Mouse (Mus musculus): ENCODE results near the gene Foxp4. TPM values are rescaled to one million over a fixed set of nuclear protein-coding genes. Genes with fewer than 3 reads are reported as not detected.

Foxp4 gene
- polyA plus RNA-seq, 1 experiment = 10.6 TPM

DNA sequence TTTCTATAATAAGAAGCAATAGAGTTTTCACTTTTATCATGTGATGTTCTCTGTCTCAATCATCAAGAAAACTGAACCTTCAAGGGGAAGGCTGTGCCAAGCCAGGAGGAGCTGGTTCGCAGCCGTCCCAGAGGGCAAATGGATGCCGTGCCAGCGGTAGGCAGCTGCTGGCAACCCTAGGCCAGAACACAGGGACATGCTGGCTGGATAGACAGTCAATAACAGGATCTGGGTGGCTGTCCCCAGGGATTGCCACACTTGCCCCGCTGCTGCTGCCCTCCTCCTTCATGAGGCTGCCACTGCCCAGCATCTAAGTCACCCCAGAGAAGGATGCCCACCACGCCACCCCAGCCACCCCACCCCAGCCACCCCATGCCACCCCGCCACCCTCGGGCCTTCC lies 82.9 kb downstream of the Foxp4 start:
- H3K9me3 ChIP-seq (ENCODE audit: control insufficient read depth, low read length) = peaks cover 5% of the 10 kb centered on the region
- H3K4me3 ChIP-seq (replicated peaks) = no peak overlapping the region
- H3K36me3 ChIP-seq (ENCODE audit: control insufficient read depth) = no peaks in the 10 kb centered on the region
- H3K27me3 ChIP-seq (ENCODE audit: control insufficient read depth) = no peaks in the 10 kb centered on the region; the same call in 1 of the 2 replicates
- no peak for TF ChIP-seq TAL1 (IDR thresholded peaks at IDR 0.05; ENCODE audit: low read length)
- TF ChIP-seq GATA1 (IDR thresholded peaks at IDR 0.05; ENCODE audit: low read length) = no peak
- H3K4me1 ChIP-seq (ENCODE audit: control insufficient read depth) = no peaks in the 10 kb centered on the region

- peaks cover 34% of the 10 kb centered on the region for H3K27me3 ChIP-seq (ENCODE audit: control insufficient read depth)
- no peak overlapping the region for H3K4me3 ChIP-seq (replicated peaks)
Observed at GRCm38 (mm10) chr17:47837808-47838207, 86.6 kb downstream of the Foxp4 start.

GRCm38 (mm10) chr17:47834482-47834767 lies 90.0 kb downstream of the Foxp4 start, which contains the start of gene Mdfi:
Gene Mdfi, minus strand, starts transcription at chr17:47834691.
- Histone ChIP-seq H3K36me3 (ENCODE audit: control insufficient read depth) (no peaks in the 10 kb centered on the region), H3K27me3 (ENCODE audit: control insufficient read depth) (peaks cover 53% of the 10 kb centered on the region), H3K4me1 (ENCODE audit: control insufficient read depth) (no peaks in the 10 kb centered on the region), H3K4me3 (replicated peaks) (no peak within 1 kb of the TSS), H3K9me3 (ENCODE audit: control insufficient read depth, low read length) (no peaks in the 10 kb centered on the region)
- TF ChIP-seq TAL1 (IDR thresholded peaks at IDR 0.05; ENCODE audit: low read length) (no peak), GATA1 (IDR thresholded peaks at IDR 0.05; ENCODE audit: low read length) (no peak)

More at GRCm38 (mm10) chr17:47837808-47838207, 86.6 kb downstream of the Foxp4 start:
- H3K4me1 ChIP-seq (ENCODE audit: control insufficient read depth) = no peaks in the 10 kb centered on the region
- no peaks in the 10 kb centered on the region for H3K36me3 ChIP-seq (ENCODE audit: control insufficient read depth)
- no peak for TF ChIP-seq GATA1 (IDR thresholded peaks at IDR 0.05; ENCODE audit: low read length)
- no peak for TF ChIP-seq TAL1 (IDR thresholded peaks at IDR 0.05; ENCODE audit: low read length)
- H3K9me3 ChIP-seq (ENCODE audit: control insufficient read depth, low read length) = no peaks in the 10 kb centered on the region

GRCm38 (mm10) chr17:47833628-47834481 lies 90.6 kb downstream of the Foxp4 start:
- H3K9me3 ChIP-seq (ENCODE audit: control insufficient read depth, low read length) = no peaks in the 10 kb centered on the region
- H3K27me3 ChIP-seq (ENCODE audit: control insufficient read depth) = peaks cover 53% of the 10 kb centered on the region
- TF ChIP-seq TAL1 (IDR thresholded peaks at IDR 0.05; ENCODE audit: low read length) = no peak
- TF ChIP-seq GATA1 (IDR thresholded peaks at IDR 0.05; ENCODE audit: low read length) = no peak
- H3K4me1 ChIP-seq (ENCODE audit: control insufficient read depth) = no peaks in the 10 kb centered on the region
- no peak overlapping the region for H3K4me3 ChIP-seq (replicated peaks)
- H3K36me3 ChIP-seq (ENCODE audit: control insufficient read depth) = no peaks in the 10 kb centered on the region

GRCm38 (mm10) chr17:47833029-47833627 lies 91.3 kb downstream of the Foxp4 start:
- peaks cover 53% of the 10 kb centered on the region for H3K27me3 ChIP-seq (ENCODE audit: control insufficient read depth)
- no peaks in the 10 kb centered on the region for H3K4me1 ChIP-seq (ENCODE audit: control insufficient read depth)
- H3K4me3 ChIP-seq (replicated peaks) = peak overlapping the region; percentile 42
- H3K36me3 ChIP-seq (ENCODE audit: control insufficient read depth) = no peaks in the 10 kb centered on the region
- no peaks in the 10 kb centered on the region for H3K9me3 ChIP-seq (ENCODE audit: control insufficient read depth, low read length)
- TF ChIP-seq GATA1 (IDR thresholded peaks at IDR 0.05; ENCODE audit: low read length) (no peak), TAL1 (IDR thresholded peaks at IDR 0.05; ENCODE audit: low read length) (no peak)

GRCm38 (mm10) chr17:47832501-47833028 lies 91.9 kb downstream of the Foxp4 start:
- H3K27me3 ChIP-seq (ENCODE audit: control insufficient read depth) = peaks cover 53% of the 10 kb centered on the region
- TF ChIP-seq TAL1 (IDR thresholded peaks at IDR 0.05; ENCODE audit: low read length) = no peak
- TF ChIP-seq GATA1 (IDR thresholded peaks at IDR 0.05; ENCODE audit: low read length) = no peak
- peak overlapping the region; percentile 42 for H3K4me3 ChIP-seq (replicated peaks)
- no peaks in the 10 kb centered on the region for H3K36me3 ChIP-seq (ENCODE audit: control insufficient read depth)
- no peaks in the 10 kb centered on the region for H3K4me1 ChIP-seq (ENCODE audit: control insufficient read depth)
- no peaks in the 10 kb centered on the region for H3K9me3 ChIP-seq (ENCODE audit: control insufficient read depth, low read length)

DNA sequence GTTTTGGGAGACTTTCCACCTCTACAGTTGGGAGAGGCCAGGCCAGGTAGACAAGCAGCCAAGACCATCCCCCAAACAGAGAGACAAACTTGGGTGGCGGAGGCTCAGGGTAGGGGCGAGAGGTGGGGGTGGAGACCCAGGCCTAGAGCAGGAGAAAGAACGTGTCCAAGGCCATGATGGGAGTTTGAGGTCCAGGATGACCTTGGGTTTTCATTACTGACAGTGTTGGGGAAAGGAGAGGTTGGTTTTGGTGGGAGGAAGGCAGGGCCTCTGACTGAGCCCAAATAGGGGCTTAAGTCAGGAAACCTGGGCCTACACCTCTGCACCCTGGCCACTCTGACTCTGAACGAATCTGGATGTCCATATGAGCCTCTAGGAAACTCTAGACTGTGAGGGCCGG lies 92.7 kb downstream of the Foxp4 start:
- TF ChIP-seq TAL1 (IDR thresholded peaks at IDR 0.05; ENCODE audit: low read length) = no peak
- TF ChIP-seq GATA1 (IDR thresholded peaks at IDR 0.05; ENCODE audit: low read length) = no peak
- Histone ChIP-seq H3K27me3 (ENCODE audit: control insufficient read depth) (peaks cover 53% of the 10 kb centered on the region), H3K4me1 (ENCODE audit: control insufficient read depth) (no peaks in the 10 kb centered on the region), H3K9me3 (ENCODE audit: control insufficient read depth, low read length) (no peaks in the 10 kb centered on the region), H3K36me3 (ENCODE audit: control insufficient read depth) (no peaks in the 10 kb centered on the region), H3K4me3 (replicated peaks) (no peak overlapping the region)

GRCm38 (mm10) chr17:47831161-47831560 lies 93.3 kb downstream of the Foxp4 start:
- peaks cover 53% of the 10 kb centered on the region for H3K27me3 ChIP-seq (ENCODE audit: control insufficient read depth)
- TF ChIP-seq TAL1 (IDR thresholded peaks at IDR 0.05; ENCODE audit: low read length) (no peak), GATA1 (IDR thresholded peaks at IDR 0.05; ENCODE audit: low read length) (no peak)
- H3K9me3 ChIP-seq (ENCODE audit: control insufficient read depth, low read length) = no peaks in the 10 kb centered on the region
- no peaks in the 10 kb centered on the region for H3K36me3 ChIP-seq (ENCODE audit: control insufficient read depth)
- no peak overlapping the region for H3K4me3 ChIP-seq (replicated peaks)
- H3K4me1 ChIP-seq (ENCODE audit: control insufficient read depth) = no peaks in the 10 kb centered on the region

DNA sequence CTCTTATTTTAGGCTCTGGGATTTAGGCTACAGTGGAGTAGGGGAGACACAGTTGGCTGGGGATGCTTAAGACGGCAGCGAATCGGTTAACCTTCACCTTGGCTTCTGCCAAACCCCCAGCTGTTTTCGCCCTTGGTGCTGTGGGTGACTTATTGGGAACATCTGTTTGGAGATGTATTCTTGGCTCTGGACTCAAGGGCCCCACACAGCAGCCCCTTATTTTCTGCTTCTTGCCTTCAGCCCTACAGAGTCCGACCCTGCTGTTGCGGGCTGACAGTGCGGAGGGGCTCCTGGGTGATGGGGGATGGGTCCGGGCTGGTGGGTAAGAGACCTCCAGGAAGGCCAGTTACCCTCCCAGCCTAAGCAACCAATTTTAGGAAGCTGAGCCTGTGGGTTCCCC lies 103.1 kb downstream of the Foxp4 start:
- TF ChIP-seq TAL1 (IDR thresholded peaks at IDR 0.05; ENCODE audit: low read length) (no peak), GATA1 (IDR thresholded peaks at IDR 0.05; ENCODE audit: low read length) (no peak)
- Histone ChIP-seq H3K36me3 (ENCODE audit: control insufficient read depth) (no peaks in the 10 kb centered on the region), H3K27me3 (ENCODE audit: control insufficient read depth) (no peaks in the 10 kb centered on the region), H3K4me1 (ENCODE audit: control insufficient read depth) (no peaks in the 10 kb centered on the region), H3K4me3 (replicated peaks) (no peak overlapping the region), H3K9me3 (ENCODE audit: control insufficient read depth, low read length) (no peaks in the 10 kb centered on the region; the same call in 1 of the 2 replicates)

Data from erythroblast, embryonic 14.5 days (primary cell).